Mouse (Mus musculus): ENCODE measurements around the gene Olfr1094.

Gene Olfr1094

GRCm38 (mm10) chr2:86824363-86824762 is at the start of gene Olfr1094:
TSS of gene Olfr1094 (plus strand) at chr2:86824663.
- no peak for DNase-seq (ENCODE audit: low spot score)

GRCm38 (mm10) chr2:86782179-86782578 is 42.3 kb upstream of the Olfr1094 start, which contains the start of gene Olfr1093:
TSS of gene Olfr1093 (plus strand) at chr2:86782479.
- DNase-seq (ENCODE audit: low spot score) = no peak

- no peak for DNase-seq (ENCODE audit: low spot score)
Observed at GRCm38 (mm10) chr2:86809918-86810317, 14.5 kb upstream of the Olfr1094 start, which contains the start of gene Olfr141. TSS of gene Olfr141 (minus strand) at chr2:86810018.

GRCm38 (mm10) chr2:86851596-86851995 is 27.1 kb downstream of the Olfr1094 start, which contains the start of gene Olfr1095:
TSS of gene Olfr1095 (minus strand) at chr2:86851696.
- no peak for DNase-seq (ENCODE audit: low spot score)

- no peak for DNase-seq (ENCODE audit: low spot score)
Observed at GRCm38 (mm10) chr2:86874702-86875101, 50.2 kb downstream of the Olfr1094 start, which contains the start of gene Gm13723. TSS of gene Gm13723 (minus strand) at chr2:86874802.
